Mouse (Mus musculus): ENCODE results near the gene Wipf3. TPM values are rescaled to one million over a fixed set of nuclear protein-coding genes. Genes with fewer than 3 reads are reported as not detected.

Wipf3 gene
- polyA plus RNA-seq, 1 experiment from 2014 or later, result 0.32 TPM

- Histone ChIP-seq H3K27me3 (ENCODE audit: control insufficient read depth, insufficient read depth, low read length) (no peaks in the 10 kb centered on the region), H3K36me3 (ENCODE audit: control insufficient read depth, insufficient read depth, low read length) (no peaks in the 10 kb centered on the region), H3K27ac (replicated peaks) (no peak overlapping the region), H3K9me3 (ENCODE audit: control insufficient read depth, low read length) (no peaks in the 10 kb centered on the region), H3K4me3 (ENCODE audit: low read depth, low read length) (no peak overlapping the region), H3K4me1 (replicated peaks; ENCODE audit: control insufficient read depth, insufficient read depth) (no peaks in the 10 kb centered on the region), H3K4me2 (replicated peaks; ENCODE audit: low read depth) (no peak overlapping the region), H3K9ac (ENCODE audit: low read length) (no peak overlapping the region)
- 79% methylated on average over 4 of the region's 4 CpGs for WGBS
- ATAC-seq (ENCODE audit: low FRiP score, low TSS enrichment) (no peak), DNase-seq (ENCODE audit: low spot score) (no peak)
- TF ChIP-seq EP300 (optimal IDR thresholded peaks at IDR 0.05) (no peak), CTCF (IDR thresholded peaks at IDR 0.05; ENCODE audit: low read depth) (no peak)
Observed at GRCm38 (mm10) chr6:54535485-54535884, 106.1 kb downstream of the Wipf3 start.

DNA sequence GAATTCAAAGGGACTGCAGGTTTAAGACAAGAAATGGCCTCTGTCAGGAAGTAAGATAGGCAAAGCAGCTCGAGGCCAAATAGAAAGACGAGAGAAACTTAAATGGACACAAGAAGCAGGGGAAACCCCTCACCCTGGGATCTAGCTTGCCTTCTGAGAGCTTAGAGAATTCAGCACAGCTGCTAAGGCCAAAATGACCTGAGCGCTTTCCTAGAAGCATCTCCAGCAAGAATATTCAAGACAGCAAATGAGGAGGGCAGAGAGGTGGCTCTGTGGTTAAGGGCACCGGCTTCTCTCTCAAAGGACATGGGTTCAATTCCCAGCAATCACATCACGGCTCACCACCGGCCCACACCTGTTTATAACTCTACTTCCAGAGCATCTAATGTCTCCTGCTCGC is 107.7 kb downstream of the Wipf3 start:
- Histone ChIP-seq H3K27ac (replicated peaks) (no peak overlapping the region), H3K9me3 (ENCODE audit: control insufficient read depth, low read length) (no peaks in the 10 kb centered on the region), H3K36me3 (ENCODE audit: control insufficient read depth, insufficient read depth, low read length) (no peaks in the 10 kb centered on the region), H3K4me3 (ENCODE audit: low read depth, low read length) (no peak overlapping the region), H3K9ac (ENCODE audit: low read length) (no peak overlapping the region), H3K4me2 (replicated peaks; ENCODE audit: low read depth) (no peak overlapping the region), H3K4me1 (replicated peaks; ENCODE audit: control insufficient read depth, insufficient read depth) (no peaks in the 10 kb centered on the region), H3K27me3 (ENCODE audit: control insufficient read depth, insufficient read depth, low read length) (no peaks in the 10 kb centered on the region)
- ATAC-seq (ENCODE audit: low FRiP score, low TSS enrichment) (no peak), DNase-seq (ENCODE audit: low spot score) (no peak)
- WGBS, result 75% methylated on average over 7 of the region's 7 CpGs
- no peak for TF ChIP-seq CTCF (IDR thresholded peaks at IDR 0.05; ENCODE audit: low read depth)
- TF ChIP-seq EP300 (optimal IDR thresholded peaks at IDR 0.05), result no peak

DNA sequence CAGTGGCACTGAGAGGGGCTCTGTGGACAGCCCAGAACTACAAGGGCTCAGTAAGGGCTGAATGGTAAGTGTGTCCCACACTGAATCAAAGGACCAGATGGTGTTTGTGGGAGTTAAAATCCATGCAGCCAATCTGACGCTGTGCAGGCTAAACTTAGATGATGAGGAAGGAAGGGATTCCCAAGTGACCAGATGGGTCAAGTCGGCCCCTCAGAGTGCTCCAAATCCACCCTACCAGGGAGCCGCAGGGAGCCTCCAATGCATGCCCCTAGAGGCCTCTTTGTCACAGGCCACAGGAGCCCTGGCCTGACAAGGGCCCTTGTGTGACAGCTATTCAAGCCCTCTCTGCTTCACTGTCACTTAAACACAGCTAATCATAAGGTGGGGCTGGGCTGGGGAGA is 109.4 kb downstream of the Wipf3 start:
- DNase-seq (ENCODE audit: low spot score), result no peak
- H3K4me3 ChIP-seq (ENCODE audit: low read depth, low read length), result no peak overlapping the region
- TF ChIP-seq CTCF (IDR thresholded peaks at IDR 0.05; ENCODE audit: low read depth) (no peak), EP300 (optimal IDR thresholded peaks at IDR 0.05) (no peak)
- no peaks in the 10 kb centered on the region for H3K36me3 ChIP-seq (ENCODE audit: control insufficient read depth, insufficient read depth, low read length)
- H3K4me1 ChIP-seq (replicated peaks; ENCODE audit: control insufficient read depth, insufficient read depth), result no peaks in the 10 kb centered on the region
- no peak overlapping the region for H3K9ac ChIP-seq (ENCODE audit: low read length)
- no peaks in the 10 kb centered on the region for H3K9me3 ChIP-seq (ENCODE audit: control insufficient read depth, low read length)
- WGBS, result 57% methylated on average over 3 of the region's 3 CpGs
- no peak for ATAC-seq (ENCODE audit: low FRiP score, low TSS enrichment)
- H3K27me3 ChIP-seq (ENCODE audit: control insufficient read depth, insufficient read depth, low read length), result no peaks in the 10 kb centered on the region
- H3K27ac ChIP-seq (replicated peaks), result no peak overlapping the region
- H3K4me2 ChIP-seq (replicated peaks; ENCODE audit: low read depth), result no peak overlapping the region

DNA sequence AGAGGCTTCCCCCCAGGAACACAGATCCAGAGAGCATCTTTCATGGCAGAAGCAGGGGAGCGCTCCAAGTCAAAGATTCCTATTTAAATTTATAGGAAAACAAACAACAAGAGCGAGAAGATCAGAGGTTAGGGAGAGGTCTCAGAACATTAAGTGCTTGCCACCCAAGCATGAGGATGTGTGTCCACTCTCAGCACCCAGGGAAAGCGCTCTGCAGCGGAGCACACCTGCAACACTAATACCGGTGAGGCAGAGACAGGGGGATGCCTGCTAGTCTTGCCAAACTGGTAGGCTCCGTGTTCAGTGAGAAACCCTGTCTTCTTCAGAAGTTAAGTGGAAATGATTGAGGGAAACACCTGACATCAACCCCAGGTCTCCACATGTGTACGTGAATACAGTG is 110.0 kb downstream of the Wipf3 start:
- Histone ChIP-seq H3K4me1 (replicated peaks; ENCODE audit: control insufficient read depth, insufficient read depth) (no peaks in the 10 kb centered on the region), H3K9me3 (ENCODE audit: control insufficient read depth, low read length) (no peaks in the 10 kb centered on the region), H3K27me3 (ENCODE audit: control insufficient read depth, insufficient read depth, low read length) (no peaks in the 10 kb centered on the region), H3K27ac (replicated peaks) (no peak overlapping the region), H3K4me2 (replicated peaks; ENCODE audit: low read depth) (no peak overlapping the region), H3K9ac (ENCODE audit: low read length) (no peak overlapping the region), H3K4me3 (ENCODE audit: low read depth, low read length) (no peak overlapping the region), H3K36me3 (ENCODE audit: control insufficient read depth, insufficient read depth, low read length) (no peaks in the 10 kb centered on the region)
- TF ChIP-seq EP300 (optimal IDR thresholded peaks at IDR 0.05) (no peak), CTCF (IDR thresholded peaks at IDR 0.05; ENCODE audit: low read depth) (no peak)
- no peak for ATAC-seq (ENCODE audit: low FRiP score, low TSS enrichment)
- 84% methylated on average over 7 of the region's 7 CpGs for WGBS
- DNase-seq (ENCODE audit: low spot score), result no peak

DNA sequence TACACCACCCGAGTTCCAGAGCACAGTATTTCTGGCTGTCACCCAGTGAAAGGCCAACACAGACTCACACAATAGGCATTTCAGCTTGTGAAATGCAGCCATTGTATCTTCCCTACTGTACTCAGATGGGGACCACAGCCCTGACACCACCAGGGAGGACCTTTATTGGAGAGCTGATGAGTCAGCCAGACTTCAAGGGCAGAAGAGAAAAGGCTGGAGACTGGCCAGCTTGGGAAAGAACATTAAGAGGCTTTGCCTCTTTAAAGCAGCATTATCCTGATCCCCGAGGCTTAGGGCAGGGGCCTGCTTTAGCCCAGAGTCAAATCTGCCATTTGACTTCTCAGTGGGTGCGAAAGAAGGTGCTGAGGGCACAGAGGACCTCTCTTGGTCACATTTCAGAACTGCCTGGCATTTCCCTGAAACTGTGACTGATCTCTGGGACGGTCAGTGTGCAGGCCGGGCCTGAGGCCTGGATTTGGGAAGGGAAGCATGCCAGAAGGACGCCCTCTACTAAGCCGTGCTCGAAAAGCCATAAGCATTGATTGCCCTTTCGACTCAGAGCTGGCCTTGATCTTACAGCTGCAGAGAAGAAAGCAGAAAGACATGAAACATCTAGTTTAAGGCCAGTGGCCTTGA is 111.0 kb downstream of the Wipf3 start:
- TF ChIP-seq EP300 (optimal IDR thresholded peaks at IDR 0.05) (no peak), CTCF (IDR thresholded peaks at IDR 0.05; ENCODE audit: low read depth) (no peak)
- Histone ChIP-seq H3K4me3 (ENCODE audit: low read depth, low read length) (no peak overlapping the region), H3K9ac (ENCODE audit: low read length) (no peak overlapping the region), H3K4me1 (replicated peaks; ENCODE audit: control insufficient read depth, insufficient read depth) (no peaks in the 10 kb centered on the region), H3K36me3 (ENCODE audit: control insufficient read depth, insufficient read depth, low read length) (no peaks in the 10 kb centered on the region), H3K27me3 (ENCODE audit: control insufficient read depth, insufficient read depth, low read length) (no peaks in the 10 kb centered on the region), H3K4me2 (replicated peaks; ENCODE audit: low read depth) (no peak overlapping the region), H3K9me3 (ENCODE audit: control insufficient read depth, low read length) (no peaks in the 10 kb centered on the region), H3K27ac (replicated peaks) (no peak overlapping the region)
- DNase-seq (ENCODE audit: low spot score) (no peak), ATAC-seq (ENCODE audit: low FRiP score, low TSS enrichment) (0 out of 2 replicates have a peak, but pooled peaks have one; percentile 26)
- 45% methylated on average over 9 of the region's 9 CpGs for WGBS

DNA sequence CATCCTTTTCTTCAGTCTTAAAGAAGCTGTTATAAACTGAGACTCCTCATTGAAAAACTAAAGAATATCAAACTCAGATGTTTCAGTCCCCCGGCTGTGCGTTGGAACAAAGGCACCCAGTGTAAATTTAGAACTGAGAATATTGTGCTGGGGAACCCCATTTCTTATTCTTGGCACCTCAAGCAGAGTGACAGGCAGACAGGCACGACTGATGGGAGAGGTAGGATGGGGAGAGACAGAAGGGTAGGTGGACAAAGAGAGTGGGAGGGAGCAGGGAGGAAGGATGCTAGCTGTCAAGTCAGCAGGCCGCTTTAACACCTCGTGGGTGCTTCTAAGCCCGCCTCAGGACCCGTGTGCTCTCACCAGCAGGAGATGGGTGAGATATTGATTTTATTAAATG is 113.4 kb downstream of the Wipf3 start:
- no peak for TF ChIP-seq CTCF (IDR thresholded peaks at IDR 0.05; ENCODE audit: low read depth)
- no peak for TF ChIP-seq EP300 (optimal IDR thresholded peaks at IDR 0.05)
- Histone ChIP-seq H3K27me3 (ENCODE audit: control insufficient read depth, insufficient read depth, low read length) (no peaks in the 10 kb centered on the region), H3K9me3 (ENCODE audit: control insufficient read depth, low read length) (no peaks in the 10 kb centered on the region), H3K9ac (ENCODE audit: low read length) (no peak overlapping the region), H3K27ac (replicated peaks) (no peak overlapping the region), H3K4me2 (replicated peaks; ENCODE audit: low read depth) (no peak overlapping the region), H3K36me3 (ENCODE audit: control insufficient read depth, insufficient read depth, low read length) (no peaks in the 10 kb centered on the region), H3K4me1 (replicated peaks; ENCODE audit: control insufficient read depth, insufficient read depth) (no peaks in the 10 kb centered on the region), H3K4me3 (ENCODE audit: low read depth, low read length) (no peak overlapping the region)
- WGBS, result 86% methylated on average over 7 of the region's 7 CpGs
- ATAC-seq (ENCODE audit: low FRiP score, low TSS enrichment), result no peak
- no peak for DNase-seq (ENCODE audit: low spot score)
